Mouse (Mus musculus): ENCODE measurements around the gene 4933417A18Rik.

DNA sequence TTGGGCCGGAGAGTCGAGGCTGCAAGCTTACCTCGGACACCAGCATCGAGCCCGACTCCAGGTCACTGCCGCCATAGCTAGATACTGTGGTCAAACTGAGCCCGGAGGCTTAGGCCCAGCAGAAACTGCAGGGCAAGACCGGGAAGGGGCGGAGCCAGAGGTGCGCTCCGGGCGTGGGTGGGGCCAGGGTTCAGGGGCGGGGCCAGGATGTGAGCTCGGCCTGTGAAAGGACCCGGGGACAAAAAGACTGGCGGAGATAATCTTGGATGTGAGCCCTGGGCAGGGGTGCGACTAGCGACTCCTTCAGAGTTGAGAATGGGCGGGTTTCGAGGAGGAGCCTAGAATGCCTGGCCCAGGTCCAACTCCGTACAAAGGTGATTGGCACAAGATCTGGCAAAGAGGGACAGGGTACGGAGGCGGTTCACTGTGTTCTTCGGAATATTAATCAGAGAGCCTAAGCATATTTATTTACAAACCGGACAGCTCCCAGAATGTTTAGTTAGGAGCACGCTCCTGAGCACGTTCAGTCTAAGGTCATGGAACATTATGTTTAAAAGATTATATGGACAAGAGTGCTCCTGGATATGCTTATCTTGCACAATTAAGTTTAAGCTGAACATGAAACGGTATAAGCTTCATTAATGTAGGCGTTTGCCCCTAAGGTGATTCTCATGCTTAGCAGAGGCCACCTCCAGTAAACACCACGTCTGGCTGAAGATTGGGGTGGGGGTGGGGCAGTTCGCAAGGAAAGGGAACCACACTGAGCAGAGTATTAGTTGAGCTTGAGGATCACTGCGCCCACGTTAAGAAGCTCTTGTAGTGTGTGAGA, 70.0 kb downstream of the 4933417A18Rik start:
- TF ChIP-seq E2F4 (IDR thresholded peaks at IDR 0.05; ENCODE audit: insufficient read depth) (no peak), POLR2A (IDR thresholded peaks at IDR 0.05; ENCODE audit: insufficient read length, low read depth) (peak; percentile 87), USF1 (IDR thresholded peaks at IDR 0.05; ENCODE audit: low read depth) (no peak)
